Mouse (Mus musculus): ENCODE measurements around the gene Hcrt. TPM values are rescaled to one million over a fixed set of nuclear protein-coding genes. Genes with fewer than 3 reads are reported as not detected.

Hcrt gene
- total RNA-seq, 2 experiments from 2014 or later, result 0.86 TPM; not detected in 1

- intact Hi-C loops (cut with DNase I), result no loop called here
- DNase-seq (ENCODE audit: extremely low spot score in 1 of 2, low spot score in 2 of 2), result no peak
These were observed 11.5 kb upstream of the Hcrt start for GRCm38 (mm10) chr11:100774261-100774660.

- intact Hi-C loops (cut with DNase I), result no loop called here
- peak in 1 of 2 experiments; percentile 88 for DNase-seq (ENCODE audit: extremely low spot score in 1 of 2, low spot score in 2 of 2)
These were observed 8.1 kb upstream of the Hcrt start, which contains the start of gene Ghdc for GRCm38 (mm10) chr11:100770646-100771408. Ghdc (minus strand) TSS chr11:100770957.

GRCm38 (mm10) chr11:100769980-100770379, 7.2 kb upstream of the Hcrt start:
- DNase-seq (ENCODE audit: extremely low spot score in 1 of 2, low spot score in 2 of 2), result peak in 1 of 2 experiments; percentile 49
- intact Hi-C loops (cut with DNase I), result loop anchor here (10.0 kb wide), 1 partner anchor 185 kb away; no protein-coding TSS in a partner anchor

- intact Hi-C loops (cut with DNase I), result loop anchor here (10.0 kb wide), 1 partner anchor 187 kb away; no protein-coding TSS in a partner anchor
- DNase-seq (ENCODE audit: extremely low spot score in 1 of 2, low spot score in 2 of 2), result no peak
These were observed 5.1 kb upstream of the Hcrt start for GRCm38 (mm10) chr11:100767871-100768270.

- intact Hi-C loops (cut with DNase I), result loop anchor here (10.0 kb wide), 1 partner anchor 188 kb away; no protein-coding TSS in a partner anchor
- DNase-seq (ENCODE audit: extremely low spot score in 1 of 2, low spot score in 2 of 2), result no peak
These were observed 4.0 kb upstream of the Hcrt start for GRCm38 (mm10) chr11:100766726-100767125.

GRCm38 (mm10) chr11:100761547-100762045, 1.1 kb downstream of the Hcrt start:
- DNase-seq (ENCODE audit: extremely low spot score in 1 of 2, low spot score in 2 of 2), result peak; percentile 81 to 90
- intact Hi-C loops (cut with DNase I), result loop anchor here (2.0 to 10.0 kb wide), 2 partner anchors 47 to 193 kb away; no protein-coding TSS in a partner anchor

GRCm38 (mm10) chr11:100759611-100760233, 3.0 kb downstream of the Hcrt start, which contains the start of gene Kcnh4:
Kcnh4 (minus strand) TSS chr11:100759942.
- peak; percentile 84 to 88 for DNase-seq (ENCODE audit: extremely low spot score in 1 of 2, low spot score in 2 of 2)
- intact Hi-C loops (cut with DNase I), result loop anchor here (2.0 to 10.0 kb wide), 2 partner anchors 45 to 195 kb away; no protein-coding TSS in a partner anchor

- peak in 1 of 2 experiments; percentile 55 for DNase-seq (ENCODE audit: extremely low spot score in 1 of 2, low spot score in 2 of 2)
- intact Hi-C loops (cut with DNase I), result no loop called here
These were observed 3.8 kb downstream of the Hcrt start for GRCm38 (mm10) chr11:100758707-100759610.

GRCm38 (mm10) chr11:100757566-100757965, 5.2 kb downstream of the Hcrt start:
- intact Hi-C loops (cut with DNase I), result no loop called here
- DNase-seq (ENCODE audit: extremely low spot score in 1 of 2, low spot score in 2 of 2), result no peak

GRCm38 (mm10) chr11:100756476-100756875, 6.3 kb downstream of the Hcrt start:
- DNase-seq (ENCODE audit: extremely low spot score in 1 of 2, low spot score in 2 of 2), result no peak
- intact Hi-C loops (cut with DNase I), result no loop called here

- intact Hi-C loops (cut with DNase I), result no loop called here
- DNase-seq (ENCODE audit: extremely low spot score in 1 of 2, low spot score in 2 of 2), result no peak
These were observed 8.1 kb downstream of the Hcrt start for GRCm38 (mm10) chr11:100754693-100755057.

- intact Hi-C loops (cut with DNase I), result no loop called here
- peak in 1 of 2 experiments; percentile 62 for DNase-seq (ENCODE audit: extremely low spot score in 1 of 2, low spot score in 2 of 2)
These were observed 8.6 kb downstream of the Hcrt start for GRCm38 (mm10) chr11:100754021-100754692.

GRCm38 (mm10) chr11:100752294-100752693, 10.4 kb downstream of the Hcrt start:
- intact Hi-C loops (cut with DNase I), result no loop called here
- DNase-seq (ENCODE audit: extremely low spot score in 1 of 2, low spot score in 2 of 2), result peak in 1 of 2 experiments; percentile 61

- DNase-seq (ENCODE audit: extremely low spot score in 1 of 2, low spot score in 2 of 2), result no peak
- intact Hi-C loops (cut with DNase I), result no loop called here
These were observed 12.6 kb downstream of the Hcrt start for GRCm38 (mm10) chr11:100750127-100750526.

- intact Hi-C loops (cut with DNase I), result no loop called here
- DNase-seq (ENCODE audit: extremely low spot score in 1 of 2, low spot score in 2 of 2), result peak in 1 of 2 experiments; percentile 48
These were observed 13.3 kb downstream of the Hcrt start for GRCm38 (mm10) chr11:100749469-100749868.

- DNase-seq (ENCODE audit: extremely low spot score in 1 of 2, low spot score in 2 of 2), result no peak
- intact Hi-C loops (cut with DNase I), result no loop called here
These were observed 14.1 kb downstream of the Hcrt start for GRCm38 (mm10) chr11:100748620-100749019.

GRCm38 (mm10) chr11:100747114-100747513, 15.6 kb downstream of the Hcrt start:
- intact Hi-C loops (cut with DNase I), result no loop called here
- DNase-seq (ENCODE audit: extremely low spot score in 1 of 2, low spot score in 2 of 2), result no peak

GRCm38 (mm10) chr11:100746546-100746945, 16.2 kb downstream of the Hcrt start:
- intact Hi-C loops (cut with DNase I), result no loop called here

More at GRCm38 (mm10) chr11:100746546-100746945, 16.2 kb downstream of the Hcrt start:
- no peak for DNase-seq (ENCODE audit: extremely low spot score in 1 of 2, low spot score in 2 of 2)

Data from left cerebral cortex, postnatal 10 days (tissue).